Mouse (Mus musculus) layer of hippocampus, postnatal 10 days (tissue): Measurements from ENCODE around the gene Tab1. TPM values are rescaled to one million over a fixed set of nuclear protein-coding genes. Genes with fewer than 3 reads are reported as not detected.
"Not testable (repeated sequence)": the region's sequence is repeated elsewhere in the genome, so short reads cannot be mapped to it uniquely, and the experiment has no call there.

Experiments
- DNase-seq, 2 experiments: peaks; one replicate each; pipeline ENCODE4 v3.0.0; 2021; ENCODE audit warnings: low spot score in 2 of 2
- total RNA-seq, 2 experiments: library from RNA; stranded (reverse); gene quantifications; 2 replicates each; pipeline ENCODE4 v1.2.3; 2021

Gene Tab1
- total RNA-seq, 2 experiments from 2014 or later, result 28.2 to 35.0 TPM

DNA sequence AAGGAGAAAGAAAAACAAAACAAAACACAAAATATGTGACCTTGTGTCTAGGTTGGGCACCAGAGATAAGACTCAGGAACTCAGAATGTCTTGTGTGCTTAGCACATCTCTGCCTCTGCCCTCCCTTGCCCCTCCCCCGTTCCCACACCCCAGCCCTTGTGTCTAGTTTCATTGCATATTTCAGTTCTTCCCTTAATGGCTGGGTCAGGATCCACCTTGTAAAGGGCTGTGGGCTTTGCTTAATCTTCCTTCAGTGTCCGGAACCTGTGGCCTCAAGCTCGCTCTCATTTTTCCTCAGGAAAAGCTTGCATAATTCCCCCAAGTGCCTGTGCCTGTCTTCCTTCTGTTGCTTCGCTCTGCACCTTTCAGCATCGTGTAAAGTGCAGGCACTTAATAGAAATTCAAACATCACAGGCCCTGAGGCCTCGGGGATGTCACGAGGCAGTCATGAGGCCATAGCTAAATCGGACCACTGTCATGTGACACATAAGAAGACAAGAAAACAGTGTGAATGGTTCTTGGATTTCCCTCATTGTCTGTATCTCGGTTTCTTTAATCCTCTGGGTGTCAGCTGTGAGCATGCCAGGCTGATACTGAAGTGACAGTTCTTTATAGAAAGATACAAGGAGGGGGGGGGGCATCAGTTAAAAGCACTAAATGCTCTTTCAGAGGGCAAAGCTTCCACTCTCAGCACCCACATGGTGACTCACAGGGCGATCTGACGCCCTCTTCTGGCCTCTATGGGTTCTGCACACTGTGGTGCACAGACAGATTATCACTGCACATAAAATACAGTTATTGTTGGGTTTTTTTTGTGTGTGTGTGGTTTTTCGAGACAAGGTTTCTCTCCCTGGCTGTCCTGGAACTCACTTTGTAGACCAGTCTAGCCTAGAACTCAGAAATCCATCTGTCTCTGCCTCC, 27.2 kb upstream of the Tab1 start:
- DNase-seq, result no peak

- no peak for DNase-seq
Observed at GRCm38 (mm10) chr15:80107143-80107542, 25.8 kb upstream of the Tab1 start.

DNA sequence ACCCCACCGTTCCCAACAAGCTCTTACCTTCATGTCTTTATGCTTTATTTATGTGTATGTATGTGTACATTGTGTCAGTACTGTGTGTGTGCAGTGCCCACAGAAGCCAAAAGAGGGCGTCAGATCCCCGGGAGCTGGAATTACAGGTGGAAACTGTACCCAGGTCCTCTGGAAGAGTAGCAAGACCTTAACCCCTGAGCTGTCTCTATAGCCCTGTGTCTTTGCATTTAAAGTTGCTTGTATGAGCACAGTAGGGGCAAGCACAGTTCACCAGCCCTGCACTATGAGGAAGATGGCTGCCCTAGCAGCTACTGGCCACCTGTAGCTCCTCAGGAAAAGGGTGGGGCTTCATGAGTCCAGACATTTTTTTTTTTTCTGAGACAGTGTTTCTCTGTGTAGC, 25.4 kb upstream of the Tab1 start:
- no peak for DNase-seq

- no peak for DNase-seq
Observed at GRCm38 (mm10) chr15:80111436-80111835, 21.5 kb upstream of the Tab1 start.

- no peak for DNase-seq
Observed at GRCm38 (mm10) chr15:80112499-80112898, 20.4 kb upstream of the Tab1 start.

GRCm38 (mm10) chr15:80114414-80114813, 18.5 kb upstream of the Tab1 start:
- DNase-seq, result no peak

DNA sequence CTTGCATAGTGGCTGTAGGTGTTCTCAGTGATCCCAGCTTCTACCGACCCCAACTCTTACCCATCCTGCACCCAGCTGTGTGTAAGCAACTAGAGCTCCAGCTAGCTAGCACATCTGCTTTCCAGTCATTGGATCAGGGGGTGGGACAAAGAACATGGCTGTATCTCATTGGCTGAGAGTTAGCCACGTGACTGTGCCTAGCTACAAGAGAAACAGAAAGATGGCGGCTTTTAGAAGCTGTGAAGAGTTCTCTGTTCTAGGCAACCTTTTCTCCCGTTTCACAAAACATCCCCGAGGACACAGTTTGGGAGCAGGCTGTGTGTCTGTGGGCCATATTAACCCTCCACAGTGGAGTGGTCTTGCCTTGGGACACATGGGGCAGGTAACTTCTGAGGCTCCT, 17.7 kb upstream of the Tab1 start:
- DNase-seq, result no peak

DNA sequence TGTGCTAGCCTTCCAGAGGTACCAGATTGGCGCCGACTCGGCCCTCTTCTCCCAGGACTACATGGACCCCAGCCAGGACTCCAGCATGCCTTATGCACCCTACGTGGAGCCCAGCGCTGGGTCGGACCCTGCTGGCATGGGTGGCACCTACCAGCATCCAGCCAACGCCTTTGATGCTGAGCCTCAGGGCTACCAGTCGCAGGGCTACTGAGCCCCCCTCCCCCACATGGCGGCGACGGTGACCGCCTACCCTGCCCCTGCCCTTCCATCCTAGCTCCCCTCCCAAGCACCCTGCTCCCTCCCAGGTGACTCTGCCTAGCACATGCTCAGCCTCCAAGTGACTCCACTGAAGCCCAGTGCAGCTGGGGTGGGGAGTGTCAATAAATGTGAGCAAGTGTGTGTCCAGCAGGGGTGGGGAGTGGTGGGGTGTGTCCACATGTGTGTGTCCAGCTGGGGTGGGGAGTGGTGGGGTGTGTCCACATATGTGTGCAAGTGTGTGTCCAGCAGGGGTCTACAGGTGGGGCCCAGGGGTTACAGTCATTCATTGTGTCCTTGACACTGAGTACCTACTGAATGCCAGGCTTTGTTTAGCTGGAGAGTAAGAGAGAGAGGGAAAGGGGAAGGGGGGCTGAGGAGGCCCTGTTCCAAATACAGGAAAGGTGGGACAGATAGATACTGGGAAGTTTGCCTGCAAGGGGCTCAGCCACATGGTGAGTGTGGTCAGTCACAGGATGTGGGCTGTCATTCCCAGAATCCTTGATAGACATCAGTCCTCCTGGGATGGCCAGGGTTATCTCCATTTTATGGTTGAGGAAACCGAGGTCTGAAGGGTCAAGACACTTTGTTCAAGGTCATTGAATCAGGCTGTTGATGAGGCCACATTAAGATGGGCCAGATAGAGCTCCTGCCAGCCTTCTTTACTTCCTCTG, 16.8 kb upstream of the Tab1 start:
- no peak for DNase-seq

- DNase-seq, result no peak
Observed at GRCm38 (mm10) chr15:80117154-80117553, 15.8 kb upstream of the Tab1 start.

DNA sequence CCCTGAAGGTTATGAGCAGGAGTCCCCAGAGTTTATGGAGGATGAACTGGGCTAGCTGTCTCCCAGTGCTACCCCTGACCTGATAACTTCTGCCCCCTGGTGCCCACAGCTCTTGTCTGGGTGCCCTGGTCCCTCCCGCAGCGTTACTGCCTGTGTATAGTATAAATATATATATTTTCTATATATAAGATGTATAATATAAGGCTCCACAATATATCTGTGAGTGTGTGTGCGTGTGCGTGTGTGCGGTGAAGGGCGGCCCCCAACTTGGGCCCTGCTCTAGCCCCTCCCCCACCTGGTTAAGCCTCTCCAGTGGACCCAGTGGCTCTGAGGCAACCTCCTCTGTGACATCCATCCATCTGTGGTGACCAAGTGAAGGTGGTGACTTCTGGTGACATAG, 13.9 kb upstream of the Tab1 start:
- no peak for DNase-seq

DNA sequence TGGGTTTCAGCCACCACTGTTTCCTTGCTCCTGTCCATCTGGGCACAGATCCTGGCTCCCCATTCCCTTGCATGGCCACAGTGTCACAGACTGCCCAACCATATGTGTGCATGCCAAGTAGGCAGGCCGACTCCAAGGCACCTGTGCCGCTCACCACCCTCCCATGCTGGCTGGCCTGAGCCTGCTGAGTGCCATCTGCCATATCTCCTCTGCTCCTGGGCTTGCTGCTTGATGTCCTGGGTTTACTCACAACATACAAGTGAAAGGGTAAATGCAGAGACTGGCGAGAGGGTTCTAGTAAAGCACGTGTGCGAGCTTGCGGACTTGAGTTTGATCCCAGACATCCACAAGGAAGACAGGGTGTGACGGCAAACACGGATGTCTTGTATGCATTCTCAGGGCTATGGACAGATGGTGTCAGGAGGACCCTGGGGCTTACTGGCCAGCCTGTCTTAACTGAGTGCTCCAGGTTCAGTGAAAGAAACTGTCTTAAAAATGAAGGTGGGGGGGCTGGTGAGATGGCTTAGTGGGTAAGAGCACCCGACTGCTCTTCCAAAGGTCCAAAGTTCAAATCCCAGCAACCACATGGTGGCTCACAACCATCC, 11.1 kb upstream of the Tab1 start:
- DNase-seq, result no peak

DNA sequence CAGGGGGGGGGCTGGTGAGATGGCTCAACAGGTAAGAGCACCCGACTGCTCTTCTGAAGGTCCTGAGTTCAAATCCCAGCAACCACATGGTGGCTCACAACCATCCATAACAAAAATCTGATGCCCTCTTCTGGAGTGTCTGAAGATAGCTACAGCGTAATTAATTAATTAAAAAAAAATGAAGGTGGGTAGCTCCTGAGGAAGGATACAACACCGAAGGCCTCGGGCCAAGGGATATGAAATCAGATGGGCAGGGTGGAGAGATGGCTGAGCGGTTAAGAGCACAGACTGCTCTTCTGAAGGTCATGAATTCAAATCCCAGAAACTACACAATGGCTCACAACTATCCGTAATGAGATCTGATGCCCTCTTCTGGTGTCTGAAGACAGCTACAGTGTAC, 10.5 kb upstream of the Tab1 start:
- DNase-seq, result not testable (repeated sequence)

GRCm38 (mm10) chr15:80124651-80125050, 8.3 kb upstream of the Tab1 start:
- DNase-seq, result no peak

DNA sequence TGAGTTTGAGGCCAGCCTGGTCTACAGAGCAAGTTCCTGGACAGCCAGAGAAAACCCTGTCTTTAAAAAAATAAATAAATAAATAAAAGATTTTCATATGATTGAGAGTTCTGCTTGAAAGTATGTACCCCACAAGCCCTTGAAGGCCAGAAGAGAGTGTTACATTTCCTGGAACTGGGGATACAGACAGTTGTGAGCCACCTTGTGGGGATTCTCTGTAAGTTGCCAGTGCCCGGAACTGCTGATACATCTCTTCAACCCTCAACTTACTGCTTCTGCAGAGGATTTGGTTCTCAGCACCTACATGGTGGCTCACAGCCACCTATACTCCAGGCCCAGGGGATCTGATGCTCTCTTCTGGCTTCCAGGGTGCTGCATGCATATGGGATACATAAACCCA, 5.7 kb upstream of the Tab1 start:
- DNase-seq, result no peak

DNA sequence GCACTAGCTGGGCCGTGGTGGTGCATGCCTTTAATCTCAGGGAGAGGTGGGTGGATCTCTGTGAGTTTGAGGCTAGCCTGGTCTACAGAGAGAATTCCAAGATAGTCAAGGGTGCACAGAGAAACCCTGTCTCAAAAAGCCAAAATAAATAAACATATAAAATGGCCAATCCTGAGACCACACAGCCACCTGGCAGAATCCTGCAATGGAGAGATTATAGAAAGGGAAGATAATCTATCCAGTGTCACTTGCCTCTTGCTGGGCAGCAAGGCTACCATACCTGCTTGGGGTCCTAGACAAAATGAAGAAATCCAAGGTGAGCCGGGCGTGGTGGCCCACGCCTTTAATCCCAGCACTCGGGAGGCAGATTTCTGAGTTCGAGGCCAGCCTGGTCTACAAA, 2.9 kb upstream of the Tab1 start:
- no peak for DNase-seq

- no peak for DNase-seq
Observed at GRCm38 (mm10) chr15:80130689-80131088, 2.2 kb upstream of the Tab1 start.

DNA sequence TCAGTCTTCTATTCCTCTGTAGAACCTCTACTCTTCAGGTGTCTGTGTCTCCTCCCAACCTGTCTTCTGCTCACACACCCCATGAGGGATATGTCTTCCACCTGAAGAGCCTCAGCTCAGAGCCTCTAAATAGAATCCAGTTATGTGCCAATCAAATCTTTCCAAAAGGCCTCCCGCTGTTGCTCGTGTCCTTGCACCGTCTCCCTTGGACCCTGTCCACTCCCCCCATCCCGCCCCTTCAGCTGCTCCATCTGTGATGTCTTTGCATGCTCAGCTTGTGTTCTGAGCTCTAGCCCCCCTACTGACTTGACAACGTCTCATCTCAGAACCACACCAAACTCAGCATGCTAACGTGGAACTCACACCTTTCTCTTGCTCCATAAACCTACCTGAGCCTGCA, 1.5 kb upstream of the Tab1 start:
- DNase-seq, result no peak

- DNase-seq, result no peak
Observed at GRCm38 (mm10) chr15:80132452-80132851, 475 bp upstream of the Tab1 start.

DNA sequence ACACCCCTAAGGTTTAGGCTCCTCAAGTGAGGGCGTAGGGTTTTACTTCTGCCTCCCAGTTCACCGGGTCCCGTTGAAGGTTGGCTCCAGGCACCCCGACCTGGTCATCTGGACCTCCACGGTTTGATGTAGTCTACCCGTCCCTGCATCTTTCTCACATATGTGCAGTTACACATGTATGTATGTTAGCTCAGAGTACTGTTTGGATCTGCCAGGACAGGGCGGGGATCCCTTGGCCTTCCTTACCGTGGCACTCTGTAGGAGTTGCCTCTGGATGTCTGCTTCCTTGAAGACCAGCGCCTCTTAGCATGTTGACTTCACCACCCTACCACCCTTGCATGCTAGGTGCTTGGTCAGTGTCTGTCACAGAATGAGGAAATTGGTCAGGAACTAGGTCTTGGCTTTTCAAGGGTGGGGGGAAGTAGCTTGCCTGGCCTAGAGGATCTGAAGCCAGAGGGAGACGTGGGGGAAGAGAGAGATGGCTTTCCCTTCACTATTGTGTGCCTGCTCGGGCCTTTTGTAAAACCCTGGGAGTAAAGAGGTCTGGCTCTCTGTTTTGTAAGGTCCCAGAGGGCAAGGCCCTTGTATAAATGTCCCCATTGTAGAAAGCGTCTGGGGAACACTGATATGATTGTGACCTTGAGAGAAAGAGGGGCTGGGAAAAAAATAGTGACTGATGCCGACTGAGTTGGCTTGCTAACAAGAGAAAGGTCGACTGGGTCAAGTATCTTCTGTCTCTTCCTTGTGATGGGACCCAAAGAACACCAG, 939 bp downstream of the Tab1 start:
- no peak for DNase-seq

DNA sequence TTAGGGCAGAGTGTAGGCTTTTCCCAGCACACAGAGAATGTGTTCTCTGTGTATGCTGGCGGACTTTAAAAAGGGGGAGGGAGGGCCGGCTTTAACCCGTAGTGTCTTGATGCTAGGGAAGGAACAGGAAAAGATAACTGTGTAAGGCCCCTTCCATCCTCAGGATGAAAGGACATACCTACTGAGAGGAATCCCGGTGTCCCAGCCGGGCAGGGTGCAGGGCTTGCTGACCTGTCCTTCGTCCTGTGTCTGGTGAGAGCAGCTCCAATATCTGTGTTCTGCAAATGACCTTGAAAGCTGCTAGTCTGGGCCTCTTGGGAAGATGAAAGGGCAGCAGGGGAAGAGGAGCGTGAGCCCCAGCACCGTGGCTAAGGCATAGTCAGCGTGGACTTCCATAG, 1.5 kb downstream of the Tab1 start:
- no peak for DNase-seq

DNA sequence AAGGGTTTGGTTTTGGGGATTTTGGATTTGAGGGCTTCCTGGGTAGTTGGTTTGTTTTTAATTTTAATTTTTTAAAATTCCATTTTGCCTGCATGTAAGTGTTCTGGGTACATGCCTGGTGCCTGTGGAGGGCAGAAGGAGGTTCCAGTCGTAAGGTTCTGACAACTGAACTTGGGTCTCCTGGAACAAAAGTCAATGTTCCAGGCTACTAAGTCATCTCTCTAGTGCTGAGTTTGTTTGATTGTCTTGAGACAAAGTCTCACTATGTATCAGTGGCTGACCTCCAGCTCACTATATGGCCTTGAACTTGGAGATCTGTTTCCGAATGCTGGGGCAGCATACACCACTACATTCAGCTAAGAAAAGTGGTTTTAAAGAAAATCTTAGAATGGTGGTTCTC, 2.6 kb downstream of the Tab1 start:
- no peak for DNase-seq
